Mouse (Mus musculus) embryonic facial prominence, embryonic 11.5 days (tissue): ENCODE data around the gene Col11a2. TPM values are rescaled to one million over a fixed set of nuclear protein-coding genes. Genes with fewer than 3 reads are reported as not detected.
"Not testable (repeated sequence)": the region's sequence is repeated elsewhere in the genome, so short reads cannot be mapped to it uniquely, and the experiment has no call there.

Experiments
- ATAC-seq: fragments of 200-750 bp; cut with Nextera tagmentation; replicated peaks from 2 replicates; pipeline ENCODE4 v1.8.0; 2017; ENCODE audit warnings: low read depth; ENCODE audit not compliant: insufficient number of reproducible peaks, low FRiP score, low TSS enrichment
- DNase-seq: peaks from one replicate; pipeline ENCODE4 v3.0.0-alpha.2; 2015; ENCODE audit warnings: low spot score
- H3K27ac ChIP-seq: fragments of 300-500 bp; sonication (generic); replicated peaks from 2 replicates; pipeline ENCODE4 v1.5.1; 2014; ENCODE audit warnings: mild to moderate bottlenecking, low read depth, low read length, control low read depth
- H3K27me3 ChIP-seq: fragments of 300-500 bp; sonication (generic); 2 replicates; pipeline ENCODE4 v1.6.1; 2014; ENCODE audit warnings: mild to moderate bottlenecking, low read length, moderate library complexity, mixed read lengths; ENCODE audit not compliant: control insufficient read depth, insufficient read depth
- H3K36me3 ChIP-seq: fragments of 300-500 bp; sonication (generic); replicated peaks from 2 replicates; pipeline ENCODE4 v1.6.1; 2014; ENCODE audit warnings: low read depth, mild to moderate bottlenecking, low read length, moderate library complexity, mixed read lengths; ENCODE audit not compliant: control insufficient read depth, insufficient read depth
- H3K4me1 ChIP-seq: fragments of 300-500 bp; sonication (generic); 2 replicates; pipeline ENCODE4 v1.6.1; 2014; ENCODE audit warnings: low read length, mixed read lengths; ENCODE audit not compliant: control insufficient read depth, insufficient read depth
- H3K4me2 ChIP-seq: fragments of 300-500 bp; sonication (generic); 2 replicates; pipeline ENCODE4 v1.6.1; 2014; ENCODE audit warnings: low read depth, mild to moderate bottlenecking, control low read depth, low read length, moderate library complexity
- H3K4me3 ChIP-seq: fragments of 300-500 bp; sonication (generic); 2 replicates; pipeline ENCODE4 v1.5.1; 2014; ENCODE audit warnings: low read depth, low read length, control low read depth
- H3K9ac ChIP-seq: fragments of 300-500 bp; sonication (generic); replicated peaks from 2 replicates; pipeline ENCODE4 v1.6.1; 2014; ENCODE audit warnings: mild to moderate bottlenecking, control low read depth, low read length
- H3K9me3 ChIP-seq: fragments of 300-500 bp; sonication (generic); replicated peaks from 2 replicates; pipeline ENCODE4 v1.6.1; 2016; ENCODE audit warnings: mild to moderate bottlenecking, low read length, inconsistent platforms, mixed read lengths; ENCODE audit not compliant: control insufficient read depth
- WGBS: fragments of 180-500 bp; shearing (Covaris S2); extraction: QIAGEN DNeasy Blood & Tissue Kit; methylation state at CpG from one replicate; pipeline ENCODE4 v1.1.7; 2014; 5-methylcytosine and 5-hydroxymethylcytosine counted together
- polyA plus RNA-seq: library from polyadenylated mRNA; unstranded; fragments of >200 nt; fragmentation: Nextera tagmentation; extraction: Ambion mirVana; gene quantifications from 2 replicates; pipeline ENCODE4 v1.2.1, GENCODE M21; 2014

The Col11a2 gene
- polyA plus RNA-seq, 1 experiment from 2014 or later = 0.70 TPM

- WGBS = under 1% methylated on average over 30 of the region's 30 CpGs
- ATAC-seq (peak; percentile 67), DNase-seq (peak; percentile 68)
- Histone ChIP-seq H3K27ac (no peak within 1 kb of the TSS), H3K4me1 (peaks cover 5% of the 10 kb centered on the region; the same call in 1 of the 2 replicates), H3K9me3 (no peaks in the 10 kb centered on the region), H3K4me3 (peak within 1 kb of the TSS; percentile 44), H3K36me3 (no peaks in the 10 kb centered on the region), H3K4me2 (peak within 1 kb of the TSS; percentile 93), H3K9ac (peak within 1 kb of the TSS; percentile 47), H3K27me3 (peaks cover 27% of the 10 kb centered on the region)
Observed at GRCm38 (mm10) chr17:34000150-34000537, 39.1 kb upstream of the Col11a2 start, which contains the start of gene H2-K1. Gene H2-K1, minus strand, starts transcription at chr17:34000347.

- H3K36me3 ChIP-seq, H3K4me2 ChIP-seq, H3K4me1 ChIP-seq, H3K27ac ChIP-seq, ATAC-seq, H3K4me3 ChIP-seq, H3K9ac ChIP-seq, DNase-seq, H3K9me3 ChIP-seq: not testable (repeated sequence)
- H3K27me3 ChIP-seq = peaks cover 27% of the 10 kb centered on the region
- 47% methylated on average over 2 of the region's 2 CpGs for WGBS
Observed at GRCm38 (mm10) chr17:34000796-34001195, 38.4 kb upstream of the Col11a2 start.

GRCm38 (mm10) chr17:34003426-34003825 lies 35.8 kb upstream of the Col11a2 start:
- no peak overlapping the region for H3K27ac ChIP-seq
- 4% methylated on average over 5 of the region's 5 CpGs for WGBS
- H3K4me2 ChIP-seq = no peak overlapping the region
- peaks cover 5% of the 10 kb centered on the region; the same call in 1 of the 2 replicates for H3K4me1 ChIP-seq
- H3K4me3 ChIP-seq = no peak overlapping the region
- H3K27me3 ChIP-seq = peaks cover 22% of the 10 kb centered on the region
- ATAC-seq = no peak
- no peaks in the 10 kb centered on the region for H3K9me3 ChIP-seq
- peak; percentile 54 for DNase-seq
- no peak overlapping the region for H3K9ac ChIP-seq
- no peaks in the 10 kb centered on the region for H3K36me3 ChIP-seq

GRCm38 (mm10) chr17:34006570-34006969 lies 32.7 kb upstream of the Col11a2 start:
- no peak for DNase-seq
- no peak for ATAC-seq
- Histone ChIP-seq H3K9me3 (no peaks in the 10 kb centered on the region), H3K4me2 (no peak overlapping the region), H3K27me3 (peaks cover under 1% of the 10 kb centered on the region), H3K4me3 (no peak overlapping the region), H3K4me1 (no peaks in the 10 kb centered on the region), H3K27ac (no peak overlapping the region), H3K9ac (no peak overlapping the region), H3K36me3 (no peaks in the 10 kb centered on the region)
- WGBS = 51% methylated on average over 2 of the region's 2 CpGs

GRCm38 (mm10) chr17:34010156-34010555 lies 29.1 kb upstream of the Col11a2 start:
- Histone ChIP-seq H3K4me3 (no peak overlapping the region), H3K4me2 (no peak overlapping the region), H3K4me1 (no peaks in the 10 kb centered on the region), H3K36me3 (no peaks in the 10 kb centered on the region), H3K27ac (no peak overlapping the region), H3K9ac (no peak overlapping the region), H3K27me3 (no peaks in the 10 kb centered on the region), H3K9me3 (no peaks in the 10 kb centered on the region)
- ATAC-seq = no peak
- WGBS = 65% methylated on average over 5 of the region's 5 CpGs
- no peak for DNase-seq

GRCm38 (mm10) chr17:34013436-34013835 lies 25.8 kb upstream of the Col11a2 start:
- no peak overlapping the region for H3K4me2 ChIP-seq
- DNase-seq (no peak), ATAC-seq (no peak)
- H3K4me3 ChIP-seq = no peak overlapping the region
- H3K9me3 ChIP-seq = no peaks in the 10 kb centered on the region
- no peaks in the 10 kb centered on the region for H3K36me3 ChIP-seq
- no peak overlapping the region for H3K9ac ChIP-seq
- 95% methylated on average over 8 of the region's 8 CpGs for WGBS
- no peaks in the 10 kb centered on the region for H3K27me3 ChIP-seq
- H3K4me1 ChIP-seq = no peaks in the 10 kb centered on the region
- no peak overlapping the region for H3K27ac ChIP-seq

- no peak overlapping the region for H3K4me2 ChIP-seq
- H3K27ac ChIP-seq = no peak overlapping the region
- 94% methylated on average over 23 of the region's 23 CpGs for WGBS
- peaks cover 10% of the 10 kb centered on the region for H3K4me1 ChIP-seq
- ATAC-seq (no peak), DNase-seq (no peak)
- H3K9me3 ChIP-seq = no peaks in the 10 kb centered on the region
- no peak overlapping the region for H3K4me3 ChIP-seq
- H3K27me3 ChIP-seq = no peaks in the 10 kb centered on the region
- peaks cover 9% of the 10 kb centered on the region for H3K36me3 ChIP-seq
- H3K9ac ChIP-seq = no peak overlapping the region
Observed at GRCm38 (mm10) chr17:34021539-34022413, 17.5 kb upstream of the Col11a2 start.

GRCm38 (mm10) chr17:34022414-34022783 lies 16.8 kb upstream of the Col11a2 start:
- no peak for ATAC-seq
- H3K9me3 ChIP-seq = no peaks in the 10 kb centered on the region
- no peak for DNase-seq
- H3K27ac ChIP-seq = no peak overlapping the region
- WGBS = 91% methylated on average over 14 of the region's 14 CpGs
- H3K9ac ChIP-seq = no peak overlapping the region
- peaks cover 16% of the 10 kb centered on the region for H3K4me1 ChIP-seq
- no peaks in the 10 kb centered on the region for H3K27me3 ChIP-seq
- H3K4me3 ChIP-seq = no peak overlapping the region
- H3K4me2 ChIP-seq = no peak overlapping the region
- H3K36me3 ChIP-seq = peaks cover 9% of the 10 kb centered on the region
